Mouse (Mus musculus) hindbrain, embryonic 15.5 days (tissue): ENCODE results near the gene Tesc. TPM values are rescaled to one million over a fixed set of nuclear protein-coding genes. Genes with fewer than 3 reads are reported as not detected.

Experiments
- ATAC-seq: fragments of 200-750 bp; cut with Nextera tagmentation; 2 replicates; pipeline ENCODE4 v1.8.0; 2017; ENCODE audit warnings: low read depth, moderate number of reproducible peaks, moderate TSS enrichment; ENCODE audit not compliant: low FRiP score
- H3K27ac ChIP-seq: fragments of 300-500 bp; sonication (generic); replicated peaks from 2 replicates; pipeline ENCODE4 v1.5.1; 2015; ENCODE audit warnings: mild to moderate bottlenecking, inconsistent platforms
- H3K27me3 ChIP-seq: fragments of 300-500 bp; sonication (generic); 2 replicates; pipeline ENCODE4 v1.6.1; 2015; ENCODE audit warnings: control low read depth, inconsistent platforms
- H3K36me3 ChIP-seq: fragments of 300-500 bp; sonication (generic); 2 replicates; pipeline ENCODE4 v1.6.1; 2015; ENCODE audit warnings: control low read depth, inconsistent platforms
- H3K4me1 ChIP-seq: fragments of 300-500 bp; sonication (generic); replicated peaks from 2 replicates; pipeline ENCODE4 v1.6.1; 2015; ENCODE audit warnings: control low read depth, inconsistent platforms
- H3K4me2 ChIP-seq: fragments of 300-500 bp; sonication (generic); 2 replicates; pipeline ENCODE4 v1.6.1; 2015; ENCODE audit warnings: moderate library complexity, mild to moderate bottlenecking, inconsistent platforms
- H3K4me3 ChIP-seq: fragments of 300-500 bp; sonication (generic); 2 replicates; pipeline ENCODE4 v1.5.1; 2015; ENCODE audit warnings: mild to moderate bottlenecking, inconsistent platforms
- H3K9ac ChIP-seq: fragments of 300-500 bp; sonication (generic); 2 replicates; pipeline ENCODE4 v1.6.1; 2015; ENCODE audit warnings: inconsistent platforms
- H3K9me3 ChIP-seq: fragments of 300-500 bp; sonication (generic); 2 replicates; pipeline ENCODE4 v1.6.1; 2016; ENCODE audit warnings: control low read depth, inconsistent platforms
- WGBS: fragments of 180-500 bp; shearing (Covaris S2); methylation state at CpG from one replicate; pipeline ENCODE4 v1.1.7; 2015; 5-methylcytosine and 5-hydroxymethylcytosine counted together
- polyA plus RNA-seq: library from polyadenylated mRNA; unstranded; fragments of >200 nt; fragmentation: Nextera tagmentation; extraction: Ambion mirVana; gene quantifications from 2 replicates; pipeline ENCODE4 v1.2.1, GENCODE M21; 2015

Gene Tesc
- polyA plus RNA-seq, 1 experiment from 2014 or later, result 2.9 TPM

- peaks cover 37% of the 10 kb centered on the region for H3K4me1 ChIP-seq
- H3K9ac ChIP-seq, result no peak overlapping the region
- 76% methylated on average over 3 of the region's 3 CpGs for WGBS
- no peak overlapping the region for H3K4me2 ChIP-seq
- H3K27me3 ChIP-seq, result no peaks in the 10 kb centered on the region
- H3K27ac ChIP-seq, result 0 out of 2 replicates have a peak overlapping the region, but pooled peaks have one; percentile 1
- no peak overlapping the region for H3K4me3 ChIP-seq
- peaks cover 19% of the 10 kb centered on the region for H3K36me3 ChIP-seq
- ATAC-seq, result no peak
- H3K9me3 ChIP-seq, result no peaks in the 10 kb centered on the region
Measured at GRCm38 (mm10) chr5:118096317-118096716, 68.8 kb downstream of the Tesc start.

GRCm38 (mm10) chr5:118099069-118099869 is 71.7 kb downstream of the Tesc start:
- Histone ChIP-seq H3K27ac (peak overlapping the region; percentile 69), H3K4me1 (peaks cover 35% of the 10 kb centered on the region), H3K4me3 (no peak overlapping the region), H3K9me3 (no peaks in the 10 kb centered on the region), H3K9ac (no peak overlapping the region), H3K36me3 (peaks cover 7% of the 10 kb centered on the region; the same call in 1 of the 2 replicates), H3K4me2 (no peak overlapping the region), H3K27me3 (no peaks in the 10 kb centered on the region)
- 52% methylated on average over 11 of the region's 11 CpGs for WGBS
- peak; percentile 75 for ATAC-seq

- H3K36me3 ChIP-seq, result 0 out of 2 replicates have a peak, but pooled peaks cover 4% of the 10 kb centered on the region
- H3K4me3 ChIP-seq, result no peak overlapping the region
- H3K4me2 ChIP-seq, result no peak overlapping the region
- peaks cover 32% of the 10 kb centered on the region for H3K4me1 ChIP-seq
- ATAC-seq, result peak; percentile 14; the same call in 1 of the 2 replicates
- H3K27me3 ChIP-seq, result no peaks in the 10 kb centered on the region
- no peak overlapping the region for H3K9ac ChIP-seq
- peak overlapping the region; percentile 69 for H3K27ac ChIP-seq
- 52% methylated on average over 8 of the region's 8 CpGs for WGBS
- H3K9me3 ChIP-seq, result no peaks in the 10 kb centered on the region
Measured at GRCm38 (mm10) chr5:118099870-118100478, 72.4 kb downstream of the Tesc start.

- WGBS, result 80% methylated on average over 8 of the region's 8 CpGs
- no peaks in the 10 kb centered on the region for H3K9me3 ChIP-seq
- no peak overlapping the region for H3K4me3 ChIP-seq
- peaks cover 31% of the 10 kb centered on the region for H3K4me1 ChIP-seq
- H3K27ac ChIP-seq, result no peak overlapping the region
- peaks cover 3% of the 10 kb centered on the region; the same call in 1 of the 2 replicates for H3K36me3 ChIP-seq
- ATAC-seq, result no peak
- H3K9ac ChIP-seq, result no peak overlapping the region
- H3K27me3 ChIP-seq, result no peaks in the 10 kb centered on the region
- no peak overlapping the region for H3K4me2 ChIP-seq
Measured at GRCm38 (mm10) chr5:118105536-118105935, 78.0 kb downstream of the Tesc start.

- no peak for ATAC-seq
- H3K9me3 ChIP-seq, result no peaks in the 10 kb centered on the region
- H3K4me3 ChIP-seq, result no peak overlapping the region
- H3K27ac ChIP-seq, result no peak overlapping the region
- 87% methylated on average over 10 of the region's 10 CpGs for WGBS
- H3K36me3 ChIP-seq, result peaks cover 13% of the 10 kb centered on the region
- H3K4me1 ChIP-seq, result peaks cover 25% of the 10 kb centered on the region
- H3K27me3 ChIP-seq, result no peaks in the 10 kb centered on the region
- no peak overlapping the region for H3K9ac ChIP-seq
- H3K4me2 ChIP-seq, result no peak overlapping the region
Measured at GRCm38 (mm10) chr5:118106667-118107066, 79.1 kb downstream of the Tesc start.

- Histone ChIP-seq H3K27ac (peak overlapping the region; percentile 64), H3K27me3 (no peaks in the 10 kb centered on the region), H3K4me3 (no peak overlapping the region), H3K9me3 (no peaks in the 10 kb centered on the region), H3K4me2 (no peak overlapping the region), H3K9ac (no peak overlapping the region), H3K4me1 (peaks cover 25% of the 10 kb centered on the region), H3K36me3 (peaks cover 13% of the 10 kb centered on the region)
- WGBS, result 46% methylated on average over 17 of the region's 17 CpGs
- peak; percentile 66 for ATAC-seq
Measured at GRCm38 (mm10) chr5:118108124-118108793, 80.7 kb downstream of the Tesc start.

GRCm38 (mm10) chr5:118108794-118109440 is 81.4 kb downstream of the Tesc start:
- H3K4me1 ChIP-seq, result peaks cover 25% of the 10 kb centered on the region
- no peak overlapping the region for H3K4me3 ChIP-seq
- H3K27ac ChIP-seq, result peak overlapping the region; percentile 63
- H3K9ac ChIP-seq, result no peak overlapping the region
- WGBS, result 82% methylated on average over 7 of the region's 7 CpGs
- ATAC-seq, result no peak
- no peaks in the 10 kb centered on the region for H3K27me3 ChIP-seq
- peaks cover 13% of the 10 kb centered on the region for H3K36me3 ChIP-seq
- H3K9me3 ChIP-seq, result no peaks in the 10 kb centered on the region
- H3K4me2 ChIP-seq, result no peak overlapping the region

Other genes with a start within 250 kb of the Tesc start
- 2.6 and 2.7 TPM in 2 replicates for gene Nos1, start 246.7 kb upstream of the Tesc start, polyA plus RNA-seq
- gene Fbxo21, start 51.0 kb upstream of the Tesc start, polyA plus RNA-seq, result 148 and 159 TPM in 2 replicates
- 21.1 and 21.7 TPM in 2 replicates for gene Fbxw8, start 127.7 kb downstream of the Tesc start, polyA plus RNA-seq
- gene Hrk, start 136.9 kb downstream of the Tesc start, polyA plus RNA-seq, result 4.9 and 5.8 TPM in 2 replicates
- 12.3 and 13.6 TPM in 2 replicates for gene Rnft2, start 217.4 kb downstream of the Tesc start, polyA plus RNA-seq
- gene 2410131K14Rik, start 217.5 kb downstream of the Tesc start, polyA plus RNA-seq, result 16.4 and 17.8 TPM in 2 replicates